Mouse (Mus musculus): ENCODE data around the gene Selenom.

Gene Selenom

GRCm38 (mm10) chr11:3554976-3555375 is 40.5 kb downstream of the Selenom start:
- no peak for DNase-seq (ENCODE audit: low spot score)

- DNase-seq (ENCODE audit: low spot score): no peak
These were observed 43.4 kb downstream of the Selenom start for GRCm38 (mm10) chr11:3557852-3558251.

GRCm38 (mm10) chr11:3560202-3560601 is 45.7 kb downstream of the Selenom start:
- DNase-seq (ENCODE audit: low spot score): no peak

- no peak for DNase-seq (ENCODE audit: low spot score)
These were observed 49.4 kb downstream of the Selenom start for GRCm38 (mm10) chr11:3563853-3564252.

GRCm38 (mm10) chr11:3564451-3564850 is 50.0 kb downstream of the Selenom start:
- no peak for DNase-seq (ENCODE audit: low spot score)

GRCm38 (mm10) chr11:3566018-3566417 is 51.5 kb downstream of the Selenom start:
- no peak for DNase-seq (ENCODE audit: low spot score)

All from embryo, embryonic 10.5 days (tissue).